Mouse (Mus musculus) midbrain, embryonic 13.5 days (tissue): Measurements from ENCODE around the gene Cdh1. TPM values are rescaled to one million over a fixed set of nuclear protein-coding genes. Genes with fewer than 3 reads are reported as not detected.
"Not testable (repeated sequence)": the region's sequence is repeated elsewhere in the genome, so short reads cannot be mapped to it uniquely, and the experiment has no call there.

ENCODE experiments used
- ATAC-seq: fragments of 200-750 bp; cut with Nextera tagmentation; 2 replicates; pipeline ENCODE4 v1.8.0; 2017; ENCODE audit warnings: mild to moderate bottlenecking, moderate TSS enrichment, moderate library complexity
- H3K27ac ChIP-seq: fragments of 300-500 bp; sonication (generic); 2 replicates; pipeline ENCODE4 v1.5.1; 2015; ENCODE audit warnings: inconsistent platforms, mild to moderate bottlenecking, moderate library complexity
- H3K27me3 ChIP-seq: fragments of 300-500 bp; sonication (generic); 2 replicates; pipeline ENCODE4 v1.6.1; 2015; ENCODE audit warnings: mild to moderate bottlenecking, inconsistent platforms
- H3K36me3 ChIP-seq: fragments of 300-500 bp; sonication (generic); 2 replicates; pipeline ENCODE4 v1.6.1; 2015; ENCODE audit warnings: mild to moderate bottlenecking, inconsistent platforms
- H3K4me1 ChIP-seq: fragments of 300-500 bp; sonication (generic); replicated peaks from 2 replicates; pipeline ENCODE4 v1.6.1; 2015; ENCODE audit warnings: inconsistent platforms
- H3K4me2 ChIP-seq: fragments of 300-500 bp; sonication (generic); replicated peaks from 2 replicates; pipeline ENCODE4 v1.6.1; 2015; ENCODE audit warnings: moderate library complexity, mild to moderate bottlenecking, inconsistent platforms
- H3K4me3 ChIP-seq: fragments of 300-500 bp; sonication (generic); replicated peaks from 2 replicates; pipeline ENCODE4 v1.5.1; 2015; ENCODE audit warnings: mild to moderate bottlenecking, inconsistent platforms
- H3K9ac ChIP-seq: fragments of 300-500 bp; sonication (generic); replicated peaks from 2 replicates; pipeline ENCODE4 v1.6.1; 2015; ENCODE audit warnings: mild to moderate bottlenecking, inconsistent platforms
- H3K9me3 ChIP-seq: fragments of 300-500 bp; sonication (generic); 2 replicates; pipeline ENCODE4 v1.6.1; 2016; ENCODE audit warnings: mild to moderate bottlenecking, inconsistent platforms
- WGBS: fragments of 180-500 bp; shearing (Covaris S2); methylation state at CpG from one replicate; pipeline ENCODE4 v1.1.7; 2015; 5-methylcytosine and 5-hydroxymethylcytosine counted together
- polyA plus RNA-seq: library from polyadenylated mRNA; unstranded; fragments of >200 nt; fragmentation: Nextera tagmentation; extraction: Ambion mirVana; gene quantifications from 2 replicates; pipeline ENCODE4 v1.2.1, GENCODE M21; 2015

Gene Cdh1
- polyA plus RNA-seq, 1 experiment from 2014 or later = 3.3 TPM

DNA sequence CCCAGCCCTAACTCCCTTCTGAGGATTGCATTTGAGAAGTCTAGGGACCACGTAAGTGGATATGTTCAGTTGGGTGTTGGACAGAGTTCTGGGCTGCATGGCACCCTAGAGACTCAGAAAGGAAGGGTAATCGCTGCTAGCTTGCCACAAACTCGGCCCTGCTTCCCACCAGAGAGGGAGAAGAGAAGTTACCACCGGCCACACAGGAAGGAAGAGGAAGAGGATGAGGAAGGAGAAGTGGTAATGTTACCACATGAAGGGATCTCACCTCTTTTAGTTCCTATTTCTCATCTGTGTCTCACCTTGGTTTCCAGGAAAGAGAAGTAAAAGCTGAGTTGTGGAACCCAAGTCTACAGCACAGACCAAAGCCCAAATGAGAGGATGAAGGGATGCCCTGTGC lies 28.9 kb upstream of the Cdh1 start:
- Histone ChIP-seq H3K9ac (no peak overlapping the region), H3K4me3 (no peak overlapping the region), H3K9me3 (no peaks in the 10 kb centered on the region), H3K27me3 (peaks cover 9% of the 10 kb centered on the region), H3K4me2 (no peak overlapping the region), H3K36me3 (no peaks in the 10 kb centered on the region), H3K27ac (no peak overlapping the region), H3K4me1 (peaks cover 6% of the 10 kb centered on the region; the same call in 1 of the 2 replicates)
- no peak for ATAC-seq
- WGBS = 92% methylated on average over 4 of the region's 4 CpGs

DNA sequence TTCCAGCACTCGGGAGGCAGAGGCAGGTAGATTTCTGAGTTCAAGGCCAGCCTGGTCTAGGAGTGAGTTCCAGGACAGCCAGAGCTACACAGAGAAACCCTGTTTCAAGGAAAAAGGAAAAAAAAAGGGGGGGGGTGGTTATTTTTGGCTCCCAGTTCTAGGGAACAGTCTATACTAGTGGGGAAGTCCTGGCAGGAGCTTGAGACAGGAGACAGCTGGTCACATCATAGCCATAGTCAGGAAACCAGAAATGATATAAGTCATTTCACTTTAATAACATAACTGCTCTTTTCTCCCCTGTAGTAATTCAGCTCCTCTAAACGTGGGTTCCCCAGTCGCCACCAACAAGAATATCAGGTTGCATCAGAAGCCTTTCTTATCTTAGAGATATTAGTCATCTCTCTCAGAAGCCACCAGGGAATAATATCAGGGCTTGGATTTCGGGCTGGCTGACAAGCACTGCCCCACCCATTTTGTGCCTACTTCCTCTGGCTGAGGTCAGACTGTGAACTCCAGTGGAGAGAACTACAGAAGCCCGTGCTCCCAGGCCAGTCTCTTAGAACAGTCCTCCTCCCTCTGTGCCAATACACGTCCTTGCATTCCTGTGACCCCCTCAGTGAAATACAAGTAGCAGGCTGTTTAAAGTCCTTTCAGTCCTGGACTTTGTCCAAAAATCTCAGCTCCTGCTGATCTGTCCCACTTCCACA lies 26.1 kb upstream of the Cdh1 start:
- Histone ChIP-seq H3K4me1 (0 out of 2 replicates have a peak, but pooled peaks cover 3% of the 10 kb centered on the region), H3K9me3 (no peaks in the 10 kb centered on the region)

DNA sequence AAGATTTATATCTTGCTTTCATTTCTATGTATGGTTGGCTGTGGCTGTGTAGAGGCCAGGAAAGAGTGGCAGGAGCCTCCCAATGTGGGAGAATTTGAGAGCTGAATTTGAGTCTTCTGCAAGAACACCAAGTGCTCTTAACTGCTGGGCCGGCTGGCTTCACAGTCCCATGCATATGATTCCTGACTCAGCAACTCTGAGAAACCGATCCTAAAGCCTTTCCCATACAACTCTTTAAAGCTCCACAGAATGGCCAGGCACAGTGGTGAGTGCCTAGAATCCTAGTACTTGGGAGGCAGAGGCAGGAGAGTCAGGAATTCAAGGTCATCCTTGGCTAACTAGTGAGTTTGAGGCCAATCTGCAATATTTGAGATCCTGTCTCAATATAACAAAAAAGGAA lies 23.6 kb upstream of the Cdh1 start:
- H3K4me3 ChIP-seq = no peak overlapping the region
- no peaks in the 10 kb centered on the region for H3K27me3 ChIP-seq
- H3K9ac ChIP-seq = no peak overlapping the region
- no peak overlapping the region for H3K4me2 ChIP-seq
- 0 out of 2 replicates have a peak, but pooled peaks cover 4% of the 10 kb centered on the region for H3K9me3 ChIP-seq
- H3K4me1 ChIP-seq = 0 out of 2 replicates have a peak, but pooled peaks cover 3% of the 10 kb centered on the region
- no peaks in the 10 kb centered on the region for H3K36me3 ChIP-seq
- ATAC-seq = no peak
- H3K27ac ChIP-seq = no peak overlapping the region
- WGBS = 61% methylated on average over 2 of the region's 2 CpGs

More for the DNA sequence above, 26.1 kb upstream of the Cdh1 start:
- Histone ChIP-seq H3K27ac (no peak overlapping the region), H3K9ac (no peak overlapping the region), H3K4me3 (no peak overlapping the region), H3K27me3 (0 out of 2 replicates have a peak, but pooled peaks cover 3% of the 10 kb centered on the region), H3K36me3 (no peaks in the 10 kb centered on the region), H3K4me2 (no peak overlapping the region)
- ATAC-seq = no peak
- 57% methylated on average over 6 of the region's 6 CpGs for WGBS

DNA sequence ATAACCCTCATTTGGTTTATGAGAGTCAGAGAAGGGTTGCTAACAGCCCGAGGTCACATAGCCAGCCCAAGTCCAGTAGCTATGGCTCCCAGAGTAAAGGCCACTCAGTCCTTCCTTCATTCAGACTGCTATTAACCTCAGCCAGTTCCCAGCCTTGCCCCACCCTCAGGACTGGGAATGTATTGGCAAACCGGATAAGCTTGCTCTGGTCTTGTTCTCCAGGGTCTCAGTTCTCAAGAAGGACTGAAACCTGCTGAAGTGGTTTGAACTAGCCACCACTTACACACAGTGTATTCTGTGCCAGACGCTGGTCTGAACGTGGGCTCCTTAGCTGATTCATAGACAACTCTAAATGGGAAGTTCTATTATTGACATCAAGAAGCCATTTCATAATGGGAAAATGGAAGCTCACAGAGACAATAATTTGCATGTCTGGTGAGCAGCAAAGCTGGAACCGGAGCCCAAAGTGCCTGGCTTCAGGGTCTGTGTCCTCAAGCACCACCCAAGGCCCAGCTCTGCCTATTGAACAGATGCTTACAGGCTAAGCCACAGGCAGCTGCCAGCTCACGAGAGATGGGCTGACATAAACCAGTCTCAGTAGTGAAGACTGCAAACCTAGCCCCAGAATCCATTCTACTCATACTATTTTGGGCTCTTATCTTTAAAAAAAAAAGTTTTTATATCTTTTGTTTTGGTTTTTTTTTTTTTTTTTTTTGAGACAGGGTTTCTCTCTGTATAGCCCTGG lies 21.6 kb upstream of the Cdh1 start:
- Histone ChIP-seq H3K4me1 (0 out of 2 replicates have a peak, but pooled peaks cover 3% of the 10 kb centered on the region), H3K4me2 (no peak overlapping the region), H3K36me3 (no peaks in the 10 kb centered on the region), H3K27ac (no peak overlapping the region), H3K9ac (no peak overlapping the region), H3K4me3 (no peak overlapping the region), H3K27me3 (no peaks in the 10 kb centered on the region), H3K9me3 (0 out of 2 replicates have a peak, but pooled peaks cover 4% of the 10 kb centered on the region)
- no peak for ATAC-seq
- whole genome bisulfite sequencing = 75% methylated on average over 6 of the region's 6 CpGs

DNA sequence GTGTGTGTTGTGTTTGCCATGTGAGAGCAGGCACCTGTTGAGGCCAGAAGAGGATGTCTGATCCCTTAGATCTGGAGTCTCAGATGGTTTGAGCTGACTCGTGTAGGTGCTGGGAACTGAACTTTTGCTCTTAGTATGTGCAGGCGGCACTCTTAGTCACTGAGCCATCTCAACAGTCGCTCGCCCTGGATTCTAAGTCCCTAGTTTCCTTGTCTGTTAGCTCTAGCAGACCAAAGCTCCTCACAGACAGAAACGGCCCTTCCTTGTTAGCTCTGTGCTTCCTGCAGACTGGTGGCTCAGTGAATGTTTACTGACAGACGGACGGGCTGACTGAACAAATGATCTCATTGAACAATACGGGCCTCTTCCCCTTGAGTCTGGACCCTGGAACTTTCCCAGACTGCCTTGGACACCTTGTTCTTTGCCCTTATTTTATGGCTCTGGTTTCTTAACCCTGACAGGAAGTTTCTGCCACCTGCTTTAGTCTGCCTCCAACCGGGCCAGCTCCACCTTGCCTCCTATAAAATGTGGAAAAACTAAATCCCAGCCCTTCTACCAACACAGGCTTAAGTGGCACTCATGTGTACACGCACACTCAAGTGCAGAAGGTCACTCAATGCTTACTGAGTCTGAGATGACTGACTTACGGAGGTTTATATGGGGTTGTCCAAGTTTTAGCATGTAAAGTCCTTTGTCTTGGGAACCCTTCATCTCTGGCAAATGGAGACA lies 18.0 kb upstream of the Cdh1 start:
- Histone ChIP-seq H3K27ac (no peak overlapping the region), H3K9me3 (0 out of 2 replicates have a peak, but pooled peaks cover 4% of the 10 kb centered on the region), H3K4me3 (no peak overlapping the region), H3K4me2 (no peak overlapping the region), H3K4me1 (no peaks in the 10 kb centered on the region), H3K27me3 (no peaks in the 10 kb centered on the region), H3K36me3 (no peaks in the 10 kb centered on the region), H3K9ac (no peak overlapping the region)
- 84% methylated on average over 11 of the region's 11 CpGs for WGBS
- no peak for ATAC-seq

DNA sequence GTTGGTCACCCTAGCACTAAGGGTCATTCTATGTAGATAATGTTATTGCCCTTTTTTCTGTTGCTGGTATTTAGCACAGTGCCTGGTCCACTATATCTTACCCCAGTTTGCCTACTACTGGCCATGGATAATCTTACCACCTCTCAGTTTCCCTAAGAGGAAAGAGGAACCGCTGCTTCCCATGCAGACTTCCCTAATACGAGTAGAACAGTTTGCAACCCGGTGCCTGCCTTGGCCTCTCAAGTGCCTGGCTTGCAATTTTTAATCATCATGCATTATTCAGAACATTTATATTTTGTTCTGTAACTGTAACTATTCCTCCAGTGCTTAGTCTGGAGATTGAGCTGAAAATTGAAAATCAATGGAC lies 17.5 kb upstream of the Cdh1 start:
- Histone ChIP-seq H3K9me3 (0 out of 2 replicates have a peak, but pooled peaks cover 4% of the 10 kb centered on the region), H3K4me2 (no peak overlapping the region), H3K4me1 (no peaks in the 10 kb centered on the region), H3K36me3 (no peaks in the 10 kb centered on the region), H3K27me3 (no peaks in the 10 kb centered on the region), H3K4me3 (no peak overlapping the region), H3K27ac (no peak overlapping the region), H3K9ac (no peak overlapping the region)
- 91% methylated on average over 3 of the region's 3 CpGs for WGBS
- no peak for ATAC-seq

DNA sequence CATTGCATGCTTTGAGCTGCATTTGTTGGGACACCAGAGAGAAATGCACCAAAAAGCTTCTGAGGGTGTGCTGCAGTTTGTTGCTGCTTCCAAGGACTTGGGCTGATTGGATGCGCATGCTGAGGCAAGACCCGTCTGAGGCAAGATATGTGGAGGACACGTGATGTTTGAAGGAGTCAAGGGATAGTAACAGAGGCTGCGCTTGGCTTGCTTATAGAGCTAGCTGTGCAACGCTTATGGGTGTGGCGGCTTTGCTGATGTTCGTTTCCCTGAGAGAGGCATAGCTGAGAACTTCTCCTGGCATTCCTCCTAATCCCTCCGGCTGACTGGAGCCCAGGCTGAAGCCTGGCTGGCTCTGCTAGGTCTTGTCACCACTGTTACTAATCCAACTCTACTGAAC lies 16.3 kb upstream of the Cdh1 start:
- no peak overlapping the region for H3K4me2 ChIP-seq
- ATAC-seq = no peak
- no peak overlapping the region for H3K4me3 ChIP-seq
- no peaks in the 10 kb centered on the region for H3K27me3 ChIP-seq
- H3K4me1 ChIP-seq = no peaks in the 10 kb centered on the region
- H3K36me3 ChIP-seq = no peaks in the 10 kb centered on the region
- H3K9me3 ChIP-seq = 0 out of 2 replicates have a peak, but pooled peaks cover 4% of the 10 kb centered on the region
- H3K9ac ChIP-seq = no peak overlapping the region
- 86% methylated on average over 8 of the region's 8 CpGs for WGBS
- H3K27ac ChIP-seq = no peak overlapping the region

DNA sequence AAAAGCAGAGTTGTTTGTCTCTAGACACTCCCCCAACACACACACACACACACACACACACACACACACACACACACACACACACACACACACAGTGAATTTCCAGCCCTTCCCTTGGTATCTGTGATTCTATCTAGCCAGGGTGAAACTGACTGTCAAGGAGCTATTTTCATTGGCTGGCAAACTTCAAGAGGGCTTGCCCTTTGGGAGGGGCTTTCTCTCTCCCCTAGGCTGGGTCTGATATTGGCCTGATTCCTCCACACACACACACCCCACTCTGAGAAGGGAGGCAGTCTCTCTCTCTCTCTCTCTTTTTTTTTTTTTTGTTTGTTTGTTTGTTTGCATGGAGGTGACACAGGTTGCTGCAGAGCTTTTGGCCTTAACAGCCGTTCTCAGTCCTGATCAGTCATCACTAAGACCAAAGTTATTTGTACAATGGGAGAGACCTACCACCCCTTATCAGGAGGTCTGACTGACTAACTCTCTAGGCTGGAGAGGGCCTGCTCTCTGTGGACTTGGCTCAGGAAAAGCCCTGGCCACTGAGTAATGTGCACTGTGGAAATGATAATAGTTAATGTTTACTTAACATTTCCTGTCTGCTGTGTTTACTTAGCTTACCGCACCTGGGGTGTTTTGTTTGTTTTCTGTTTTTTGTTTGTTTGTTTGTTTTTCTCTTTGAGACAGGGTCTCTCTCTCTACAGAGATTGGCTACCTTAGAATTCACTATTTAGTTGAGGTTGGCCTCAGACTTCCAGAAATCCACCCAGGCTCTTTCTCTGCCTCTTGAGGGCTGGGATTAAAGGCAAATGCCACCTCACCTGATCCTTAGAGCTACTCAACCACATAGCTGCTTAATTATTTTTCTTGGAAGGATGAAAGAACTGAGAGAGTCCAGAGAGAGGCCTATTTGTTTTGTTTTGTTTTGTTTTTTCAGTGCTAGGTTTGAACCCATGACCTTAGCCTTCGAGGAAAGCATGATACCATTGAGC lies 14.4 kb upstream of the Cdh1 start:
- no peaks in the 10 kb centered on the region for H3K4me1 ChIP-seq
- no peak overlapping the region for H3K27ac ChIP-seq
- no peak overlapping the region for H3K4me2 ChIP-seq
- WGBS = 78% methylated on average over 3 of the region's 3 CpGs
- no peaks in the 10 kb centered on the region for H3K9me3 ChIP-seq
- H3K27me3 ChIP-seq = no peaks in the 10 kb centered on the region
- H3K4me3 ChIP-seq = no peak overlapping the region
- H3K9ac ChIP-seq = no peak overlapping the region
- no peak for ATAC-seq
- H3K36me3 ChIP-seq = no peaks in the 10 kb centered on the region

DNA sequence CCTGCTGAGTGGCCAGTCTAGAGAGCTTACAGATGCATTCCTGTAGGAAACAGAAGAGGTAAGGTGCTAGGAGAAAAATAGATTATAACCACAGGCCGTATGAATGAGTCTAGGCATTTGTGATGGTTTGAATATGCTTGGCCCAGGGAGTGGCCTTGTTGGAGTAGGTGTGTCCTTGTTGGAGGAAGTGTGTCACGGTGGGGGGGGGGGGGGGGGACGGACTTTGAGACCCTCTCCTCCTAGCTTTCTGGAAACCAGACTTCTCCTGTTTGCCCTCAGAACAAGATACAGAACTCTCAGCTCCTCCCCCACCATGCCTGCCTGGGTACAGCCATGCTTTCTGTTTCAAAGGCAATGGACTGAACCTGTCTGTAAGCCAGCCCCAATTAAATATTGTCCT lies 10.7 kb upstream of the Cdh1 start:
- no peaks in the 10 kb centered on the region for H3K36me3 ChIP-seq
- H3K9me3 ChIP-seq = no peaks in the 10 kb centered on the region
- no peak overlapping the region for H3K4me2 ChIP-seq
- no peak overlapping the region for H3K4me3 ChIP-seq
- no peak overlapping the region for H3K9ac ChIP-seq
- H3K4me1 ChIP-seq = no peaks in the 10 kb centered on the region
- WGBS = 73% methylated on average over 2 of the region's 3 CpGs
- H3K27ac ChIP-seq = no peak overlapping the region
- no peaks in the 10 kb centered on the region for H3K27me3 ChIP-seq
- no peak for ATAC-seq

DNA sequence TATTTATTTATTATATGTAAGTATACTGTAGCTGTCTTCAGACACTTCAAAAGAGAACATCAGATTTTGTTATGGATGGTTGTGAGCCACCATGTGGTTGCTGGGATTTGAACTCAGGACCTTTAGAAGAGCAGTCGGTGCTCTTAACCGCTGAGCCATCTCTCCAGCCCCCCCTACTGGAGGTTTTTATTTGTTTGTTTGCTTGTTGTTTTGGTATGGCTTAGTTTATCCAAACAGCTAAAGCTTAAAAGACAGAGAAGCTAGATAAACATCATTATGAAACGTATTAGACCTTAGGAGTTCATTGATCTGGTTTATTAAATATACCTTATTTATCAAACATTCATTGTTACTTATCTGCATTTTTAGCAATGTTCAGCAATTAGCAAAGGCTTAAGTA lies 7.5 kb upstream of the Cdh1 start:
- not testable (repeated sequence) for ATAC-seq

DNA sequence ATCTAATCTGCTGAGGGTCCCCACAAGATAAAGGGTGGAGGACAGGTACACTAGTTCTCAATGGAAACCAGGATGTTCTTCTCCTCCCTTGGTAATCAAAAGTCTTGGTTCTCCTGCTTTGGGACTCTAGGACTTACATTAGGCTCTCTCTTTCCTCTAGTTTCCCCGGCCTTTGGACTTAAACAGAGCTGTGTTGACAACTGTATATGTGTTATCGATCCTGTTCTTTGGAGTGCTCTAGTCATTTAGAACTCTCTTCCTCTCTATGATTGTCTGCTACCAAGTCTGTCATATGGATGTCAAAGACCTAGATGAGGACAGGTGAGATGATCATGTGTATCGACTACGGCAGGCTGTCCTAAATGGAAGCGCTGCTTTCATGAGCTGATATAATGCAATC lies 6.1 kb upstream of the Cdh1 start:
- over 99% methylated on average over 5 of the region's 5 CpGs for WGBS
- no peaks in the 10 kb centered on the region for H3K9me3 ChIP-seq

More for the DNA sequence above, 7.5 kb upstream of the Cdh1 start:
- not testable (repeated sequence) for H3K9ac ChIP-seq, H3K27me3 ChIP-seq, H3K4me2 ChIP-seq, H3K9me3 ChIP-seq, H3K27ac ChIP-seq, H3K4me1 ChIP-seq, H3K4me3 ChIP-seq, H3K36me3 ChIP-seq
- WGBS = 94% methylated on average over 3 of the region's 3 CpGs

More for the DNA sequence above, 6.1 kb upstream of the Cdh1 start:
- Histone ChIP-seq H3K9ac (no peak overlapping the region), H3K4me3 (no peak overlapping the region), H3K36me3 (no peaks in the 10 kb centered on the region), H3K4me2 (no peak overlapping the region), H3K4me1 (no peaks in the 10 kb centered on the region; the same call in 1 of the 2 replicates), H3K27ac (no peak overlapping the region), H3K27me3 (peaks cover 8% of the 10 kb centered on the region)
- ATAC-seq = no peak
